Mouse (Mus musculus) kidney, postnatal 0 days (tissue): ENCODE results near the gene Klf2. TPM values are rescaled to one million over a fixed set of nuclear protein-coding genes. Genes with fewer than 3 reads are reported as not detected.

ENCODE experiments used
- ATAC-seq: fragments of 200-750 bp; cut with Nextera tagmentation; replicated peaks from 2 replicates; pipeline ENCODE4 v1.8.0; 2017; ENCODE audit warnings: low read depth, moderate number of reproducible peaks, moderate TSS enrichment, moderate library complexity; ENCODE audit not compliant: low FRiP score
- DNase-seq: peaks from one replicate; pipeline ENCODE4 v3.0.0-alpha.2; 2016; ENCODE audit warnings: low spot score
- H3K27ac ChIP-seq: fragments of 300-500 bp; sonication (generic); 2 replicates; pipeline ENCODE4 v1.5.1; 2014; ENCODE audit warnings: mild to moderate bottlenecking
- H3K27me3 ChIP-seq: fragments of 300-500 bp; sonication (generic); 2 replicates; pipeline ENCODE4 v1.6.1; 2014; ENCODE audit warnings: low read length, mixed read lengths; ENCODE audit not compliant: insufficient read depth
- H3K36me3 ChIP-seq: fragments of 300-500 bp; sonication (generic); 2 replicates; pipeline ENCODE4 v1.6.1; 2014; ENCODE audit warnings: low read length, mixed read lengths; ENCODE audit not compliant: insufficient read depth
- H3K4me1 ChIP-seq: fragments of 300-500 bp; sonication (generic); replicated peaks from 2 replicates; pipeline ENCODE4 v1.6.1; 2014; ENCODE audit warnings: antibody characterized with exemption, low read length, mixed read lengths; ENCODE audit not compliant: insufficient read depth
- H3K4me2 ChIP-seq: fragments of 300-500 bp; sonication (generic); 2 replicates; pipeline ENCODE4 v1.6.1; 2014; ENCODE audit warnings: mild to moderate bottlenecking, low read length, moderate library complexity, mixed read lengths
- H3K4me3 ChIP-seq: fragments of 300-500 bp; sonication (generic); replicated peaks from 2 replicates; pipeline ENCODE4 v1.5.1; 2014; ENCODE audit warnings: low read depth, low read length
- H3K9ac ChIP-seq: fragments of 300-500 bp; sonication (generic); 2 replicates; pipeline ENCODE4 v1.6.1; 2014; ENCODE audit warnings: low read depth, low read length
- H3K9me3 ChIP-seq: fragments of 300-500 bp; sonication (generic); replicated peaks from 2 replicates; pipeline ENCODE4 v1.6.1; 2016; ENCODE audit warnings: low read length, inconsistent platforms, mixed read lengths
- CTCF ChIP-seq: IDR thresholded peaks from 2 replicates; pipeline ENCODE4 v1.5.1; 2016; ENCODE audit warnings: antibody characterized with exemption, low read depth, mild to moderate bottlenecking, moderate library complexity
- WGBS: fragments of 180-500 bp; shearing (Covaris S2); extraction: QIAGEN DNeasy Blood & Tissue Kit; methylation state at CpG from one replicate; pipeline ENCODE4 v1.1.7; 2014; 5-methylcytosine and 5-hydroxymethylcytosine counted together
- polyA plus RNA-seq: library from polyadenylated mRNA; unstranded; fragments of >200 nt; fragmentation: Nextera tagmentation; extraction: Ambion mirVana; gene quantifications from 2 replicates; pipeline ENCODE4 v1.2.1, GENCODE M21; 2015

The Klf2 gene
- polyA plus RNA-seq, 1 experiment from 2014 or later = 31.9 TPM

DNA sequence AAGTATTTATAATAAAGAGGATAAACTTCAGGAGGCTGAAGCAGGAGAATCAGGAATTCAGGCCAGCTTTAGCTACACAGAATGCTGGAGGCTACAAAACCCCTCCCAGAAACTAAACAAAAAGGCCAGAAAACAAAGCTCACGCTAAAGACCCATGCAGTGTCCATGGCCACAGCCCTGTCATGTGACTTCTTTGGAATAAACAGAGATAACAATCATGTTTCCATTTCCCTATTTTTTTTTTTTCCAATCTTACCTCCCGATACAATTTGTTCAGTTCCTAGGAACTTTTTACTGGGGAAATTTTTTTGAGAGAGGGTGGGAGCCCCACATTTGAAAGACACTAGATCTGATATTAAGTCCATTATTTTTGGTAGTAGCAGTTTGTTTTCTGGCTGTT is 17.4 kb downstream of the Klf2 start:
- H3K4me1 ChIP-seq = no peaks in the 10 kb centered on the region
- WGBS = 53% methylated on average over 2 of the region's 2 CpGs

DNA sequence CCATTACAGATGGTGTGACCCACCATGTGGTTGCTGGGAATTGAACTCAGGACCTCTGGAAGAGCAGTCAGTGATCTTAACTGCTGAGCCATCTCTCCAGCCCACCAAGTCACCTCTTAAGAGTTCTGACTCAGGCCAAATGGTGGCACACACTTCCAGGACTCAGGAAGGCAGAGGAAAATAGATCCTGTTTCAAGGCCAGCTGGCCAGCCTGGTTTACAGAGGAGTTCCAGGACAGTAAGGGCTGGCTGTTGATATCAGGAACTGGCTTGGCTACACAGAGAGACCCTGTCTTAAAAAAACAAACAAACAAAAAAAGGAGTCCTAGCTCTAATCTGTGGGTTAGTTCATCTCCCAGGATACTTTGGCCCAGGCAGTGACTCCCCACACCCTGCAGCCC is 18.2 kb downstream of the Klf2 start:
- Histone ChIP-seq H3K4me1 (no peaks in the 10 kb centered on the region), H3K9ac (no peak overlapping the region), H3K27ac (0 out of 2 replicates have a peak overlapping the region, but pooled peaks have one; percentile 3), H3K4me2 (no peak overlapping the region), H3K27me3 (no peaks in the 10 kb centered on the region), H3K9me3 (no peaks in the 10 kb centered on the region), H3K36me3 (peaks cover 20% of the 10 kb centered on the region; the same call in 1 of the 2 replicates), H3K4me3 (no peak overlapping the region)
- TF ChIP-seq CTCF = no peak
- ATAC-seq (no peak), DNase-seq (no peak)

More for the DNA sequence above, 17.4 kb downstream of the Klf2 start:
- no peak overlapping the region for H3K4me3 ChIP-seq
- no peak overlapping the region for H3K4me2 ChIP-seq
- H3K27me3 ChIP-seq = no peaks in the 10 kb centered on the region
- no peak for TF ChIP-seq CTCF
- 0 out of 2 replicates have a peak overlapping the region, but pooled peaks have one; percentile 3 for H3K27ac ChIP-seq
- peaks cover 18% of the 10 kb centered on the region; the same call in 1 of the 2 replicates for H3K36me3 ChIP-seq
- ATAC-seq = no peak
- no peak for DNase-seq
- H3K9me3 ChIP-seq = no peaks in the 10 kb centered on the region
- H3K9ac ChIP-seq = no peak overlapping the region

DNA sequence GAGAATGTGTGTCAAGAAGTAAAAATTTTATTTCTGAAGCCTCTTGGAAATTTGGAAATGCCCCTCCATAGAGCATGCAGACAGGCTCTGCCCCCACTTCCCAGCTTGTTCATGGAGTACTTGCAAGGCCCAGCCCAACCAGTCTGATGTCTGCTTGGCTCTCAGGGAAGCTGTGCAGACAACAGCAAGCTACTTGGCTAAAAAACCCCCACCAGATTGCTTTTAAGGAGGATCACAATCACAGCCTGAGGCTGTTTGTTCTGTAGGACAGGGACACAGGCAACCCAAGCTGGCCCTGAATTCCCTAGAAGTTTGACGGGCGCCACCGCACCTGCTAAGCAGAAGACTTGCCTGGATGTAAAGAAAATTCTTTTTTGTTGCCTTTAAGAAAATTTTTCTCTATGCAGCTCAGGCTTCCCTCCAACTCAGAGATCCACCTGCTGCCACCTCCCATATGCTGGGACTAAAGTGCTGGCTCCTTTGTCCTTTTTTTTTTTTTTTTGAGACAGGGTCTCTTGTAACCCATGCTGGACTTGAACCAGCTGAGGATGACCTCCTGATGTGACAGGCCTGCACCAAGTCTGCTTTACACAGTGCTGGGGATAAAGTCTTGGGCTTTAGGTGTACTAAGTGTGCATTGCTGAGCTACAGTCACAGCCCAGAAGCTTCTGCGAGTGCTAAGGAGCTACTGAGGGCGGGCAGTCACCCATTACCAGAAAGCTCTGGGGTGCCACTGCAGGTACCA is 23.9 kb downstream of the Klf2 start:
- WGBS = 88% methylated on average over 5 of the region's 5 CpGs
- no peak overlapping the region for H3K4me3 ChIP-seq
- ATAC-seq (no peak; the same call in 1 of the 2 replicates), DNase-seq (no peak)
- no peaks in the 10 kb centered on the region for H3K27me3 ChIP-seq
- H3K4me2 ChIP-seq = no peak overlapping the region
- TF ChIP-seq CTCF = no peak
- no peaks in the 10 kb centered on the region for H3K9me3 ChIP-seq
- H3K4me1 ChIP-seq = no peaks in the 10 kb centered on the region
- no peak overlapping the region for H3K9ac ChIP-seq
- H3K27ac ChIP-seq = no peak overlapping the region
- peaks cover 29% of the 10 kb centered on the region; the same call in 1 of the 2 replicates for H3K36me3 ChIP-seq

DNA sequence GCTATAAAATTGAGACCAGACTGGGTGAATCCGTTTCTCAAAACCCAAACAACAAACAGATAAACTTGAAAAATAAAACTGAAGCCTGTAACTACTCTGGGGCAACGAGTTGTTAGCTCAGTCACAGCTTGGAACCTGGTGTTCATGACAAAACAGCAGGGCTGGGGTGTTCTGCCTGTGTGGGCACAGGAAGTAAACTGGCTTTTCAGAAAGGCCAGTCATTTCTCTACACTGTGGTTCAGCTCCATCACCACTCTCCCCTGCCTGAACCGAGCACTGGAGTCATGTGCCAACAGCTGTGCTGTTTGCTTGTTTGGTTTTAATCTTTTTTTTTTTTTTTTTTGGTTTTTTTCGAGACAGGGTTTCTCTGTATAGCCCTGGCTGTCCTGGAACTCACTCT is 24.9 kb downstream of the Klf2 start:
- WGBS = 71% methylated on average over 4 of the region's 4 CpGs
- TF ChIP-seq CTCF = no peak

DNA sequence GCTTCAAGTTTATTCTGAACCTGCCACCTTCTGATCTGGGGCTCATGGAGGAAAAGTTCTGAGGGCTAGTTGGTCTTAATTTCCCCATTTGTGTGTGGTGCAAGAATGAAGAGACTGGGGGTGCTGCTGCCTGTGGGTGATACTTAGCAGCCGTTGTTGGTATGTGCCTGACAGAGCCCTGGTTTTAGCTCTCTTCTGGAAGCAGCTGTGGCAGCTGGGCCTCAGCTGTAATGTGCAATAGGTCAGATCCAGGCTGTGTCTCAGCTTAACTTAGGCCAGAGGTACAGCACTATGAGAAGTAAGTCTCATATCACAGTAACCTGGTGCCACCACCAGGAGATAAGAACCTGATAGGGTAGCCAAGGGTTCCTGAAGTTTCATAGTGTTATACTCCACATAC is 28.7 kb downstream of the Klf2 start:
- no peaks in the 10 kb centered on the region for H3K9me3 ChIP-seq
- DNase-seq (no peak), ATAC-seq (no peak)
- H3K9ac ChIP-seq = no peak overlapping the region
- H3K27ac ChIP-seq = no peak overlapping the region
- WGBS = 90% methylated on average over 1 of the region's 1 CpGs
- no peak for TF ChIP-seq CTCF
- H3K4me3 ChIP-seq = no peak overlapping the region
- H3K4me2 ChIP-seq = no peak overlapping the region
- H3K36me3 ChIP-seq = 0 out of 2 replicates have a peak, but pooled peaks cover 9% of the 10 kb centered on the region
- H3K27me3 ChIP-seq = no peaks in the 10 kb centered on the region
- no peaks in the 10 kb centered on the region for H3K4me1 ChIP-seq

More for the DNA sequence above, 24.9 kb downstream of the Klf2 start:
- DNase-seq = no peak
- Histone ChIP-seq H3K9me3 (no peaks in the 10 kb centered on the region), H3K36me3 (peaks cover 28% of the 10 kb centered on the region; the same call in 1 of the 2 replicates), H3K4me2 (no peak overlapping the region), H3K27ac (no peak overlapping the region), H3K4me1 (no peaks in the 10 kb centered on the region), H3K4me3 (no peak overlapping the region), H3K27me3 (no peaks in the 10 kb centered on the region), H3K9ac (no peak overlapping the region)
- no peak for ATAC-seq

DNA sequence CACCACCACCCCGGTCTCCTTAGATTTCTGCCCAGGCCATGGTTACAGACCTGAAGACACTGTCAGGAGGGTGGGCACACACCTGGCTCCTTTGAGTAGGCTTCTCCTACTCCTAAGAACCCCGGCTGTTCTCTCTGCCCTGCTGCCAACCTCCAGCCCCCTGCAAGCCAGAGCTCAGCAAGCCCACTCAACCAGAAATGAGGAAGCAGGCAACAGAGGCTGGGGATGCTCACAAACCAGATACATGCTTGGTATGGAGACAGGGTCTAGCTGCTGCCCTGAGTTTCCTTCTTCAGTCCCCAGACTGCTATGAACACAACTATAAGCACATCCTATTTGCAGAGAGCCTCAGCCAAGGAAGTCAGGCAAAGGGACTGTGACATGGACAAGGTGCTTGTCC is 29.3 kb downstream of the Klf2 start:
- WGBS = 93% methylated on average over 2 of the region's 2 CpGs
- Histone ChIP-seq H3K4me1 (0 out of 2 replicates have a peak, but pooled peaks cover under 1% of the 10 kb centered on the region), H3K4me2 (no peak overlapping the region)

More for the DNA sequence above, 29.3 kb downstream of the Klf2 start:
- no peak for TF ChIP-seq CTCF
- 0 out of 2 replicates have a peak, but pooled peaks cover 9% of the 10 kb centered on the region for H3K36me3 ChIP-seq
- no peak overlapping the region for H3K9ac ChIP-seq
- no peak for ATAC-seq
- H3K9me3 ChIP-seq = no peaks in the 10 kb centered on the region
- H3K27me3 ChIP-seq = no peaks in the 10 kb centered on the region
- no peak for DNase-seq
- H3K27ac ChIP-seq = no peak overlapping the region
- no peak overlapping the region for H3K4me3 ChIP-seq
